Mouse (Mus musculus) heart, adult 10 weeks (tissue): ENCODE data around the gene Ttll6. TPM values are rescaled to one million over a fixed set of nuclear protein-coding genes. Genes with fewer than 3 reads are reported as not detected.

Experiments used
- polyA plus RNA-seq: library from polyadenylated mRNA; stranded (reverse); fragments of 350-450 nt; fragmentation: Illumina TruSeq; extraction: RNeasy Lipid Tissue Mini Kit (QIAGEN cat#74804); gene quantifications from one replicate; pipeline ENCODE4 v1.2.3, GENCODE M21; 2014; ENCODE audit warnings: low read depth, low replicate concordance

Ttll6 gene
- not detected for polyA plus RNA-seq

DNA sequence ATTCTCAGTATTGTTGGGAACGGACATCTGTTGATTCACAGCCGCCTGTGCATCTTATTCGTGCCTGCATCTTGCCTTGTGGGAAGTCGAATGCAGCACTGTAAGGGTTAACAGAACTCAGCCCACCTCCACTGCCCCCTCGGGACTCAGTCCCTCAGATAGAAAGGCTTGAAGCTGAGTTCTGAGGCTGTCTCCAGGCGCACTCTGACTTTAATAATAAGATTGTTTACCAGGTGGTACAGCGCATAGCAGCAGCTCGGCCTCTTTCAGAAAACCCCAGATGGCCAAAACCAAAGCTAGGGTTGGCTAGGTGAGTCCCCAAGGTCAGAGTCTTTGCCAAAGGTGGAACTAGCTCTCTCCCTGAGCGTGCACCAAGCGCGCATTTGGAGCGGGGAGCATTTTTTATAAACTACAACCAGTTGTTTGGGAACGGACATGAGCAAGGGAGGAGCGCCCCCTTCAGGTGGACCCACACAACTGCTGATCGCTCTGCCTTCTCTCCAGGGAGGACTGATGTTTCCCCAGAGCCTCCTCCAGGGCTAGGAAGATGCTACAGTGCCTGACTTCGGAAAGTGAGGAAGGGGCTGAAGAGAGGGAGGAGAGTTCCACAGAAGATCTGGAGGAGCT is at the start of gene Ttll6:
Gene Ttll6 (plus strand): TSS at position 548 of the 627 bp plus-strand sequence.

DNA sequence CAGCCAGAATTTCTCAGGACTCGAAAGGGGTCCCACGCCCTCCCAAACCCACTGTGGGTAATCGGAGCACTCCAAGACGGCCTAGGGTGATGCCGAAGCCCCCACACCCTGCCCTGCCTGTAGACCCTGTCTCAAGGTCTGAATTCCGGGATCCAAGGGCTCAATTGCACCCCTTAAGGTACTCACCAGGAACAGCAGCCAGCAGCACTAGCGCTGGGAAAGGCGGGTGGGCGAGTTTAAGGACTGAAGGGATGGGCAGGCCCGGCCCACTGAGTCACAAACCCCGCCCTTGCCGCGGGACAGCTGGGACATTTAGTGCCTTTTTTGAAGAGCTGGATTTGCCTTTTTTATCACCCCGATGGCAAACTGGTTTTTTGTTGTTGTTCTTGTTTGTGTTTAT is 21.8 kb upstream of the Ttll6 start, which contains the start of gene Calcoco2:
Gene Calcoco2 (minus strand): TSS at position 214 of the 400 bp plus-strand sequence.

DNA sequence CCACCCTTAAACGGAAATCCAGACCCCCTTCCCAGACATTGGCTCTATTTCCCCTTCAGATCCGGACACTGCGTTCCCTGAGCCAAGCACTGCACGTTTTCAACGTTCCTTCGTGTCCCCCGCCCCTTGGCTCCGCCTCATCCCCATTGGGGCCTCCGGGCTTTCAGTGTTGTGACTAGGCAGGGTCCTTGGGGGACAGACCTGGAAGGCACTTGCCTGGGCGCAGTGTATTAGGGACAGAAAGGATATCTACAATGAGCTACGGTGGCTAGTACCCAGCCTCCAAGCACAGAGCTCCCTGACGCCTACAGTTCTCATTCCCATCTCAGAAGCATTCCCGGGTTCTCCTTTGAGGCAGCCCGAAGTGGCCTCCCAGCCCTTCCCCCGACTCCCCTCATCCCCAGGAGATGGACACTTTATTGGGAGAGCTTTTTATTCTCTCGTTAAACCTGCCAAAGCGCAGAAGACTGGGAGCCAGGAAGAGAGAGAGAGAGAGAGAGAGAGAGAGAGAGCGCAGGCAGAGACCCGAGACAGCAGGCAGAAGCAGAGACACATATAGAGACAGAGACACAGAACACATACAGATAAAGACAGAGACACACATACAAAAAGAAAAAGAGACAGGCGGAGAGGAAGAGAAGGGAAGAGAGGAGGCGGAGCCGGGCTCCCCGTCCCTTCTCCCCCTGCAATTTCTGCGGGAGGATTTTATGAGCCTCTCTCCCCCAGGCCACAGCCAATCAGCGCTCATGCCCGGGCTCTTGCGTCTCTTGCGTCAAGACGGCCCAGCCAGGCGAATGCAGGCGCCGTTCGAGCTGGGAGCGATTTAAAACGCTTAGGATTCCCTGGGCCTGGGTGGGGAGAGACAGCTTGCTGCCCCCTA is 60.2 kb downstream of the Ttll6 start, which contains the start of gene Hoxb13:
Gene Hoxb13 (plus strand): TSS at position 796 of the 880 bp plus-strand sequence.

Other genes starting within 250 kb of the Ttll6 start
- gene B4galnt2, start 218.9 kb upstream of the Ttll6 start, polyA plus RNA-seq: not detected
- 0.05 TPM for gene Igf2bp1, start 127.8 kb upstream of the Ttll6 start, polyA plus RNA-seq
- gene Gip, start 109.2 kb upstream of the Ttll6 start, polyA plus RNA-seq: not detected
- gene Snf8, start 98.9 kb upstream of the Ttll6 start, polyA plus RNA-seq: 46.1 TPM
- gene Ube2z, start 68.4 kb upstream of the Ttll6 start, polyA plus RNA-seq: 33.0 TPM
- 3,747 TPM for gene Atp5g1, start 58.1 kb upstream of the Ttll6 start, polyA plus RNA-seq
- not detected for gene Calcoco2, start 21.8 kb upstream of the Ttll6 start, polyA plus RNA-seq
- not detected for gene Hoxb13, start 60.5 kb downstream of the Ttll6 start, polyA plus RNA-seq
- gene Hoxb9, start 137.7 kb downstream of the Ttll6 start, polyA plus RNA-seq: not detected
- gene Hoxb8, start 148.1 kb downstream of the Ttll6 start, polyA plus RNA-seq: not detected
- gene Hoxb7, start 152.8 kb downstream of the Ttll6 start, polyA plus RNA-seq: not detected
- gene Hoxb6, start 158.7 kb downstream of the Ttll6 start, polyA plus RNA-seq: not detected
- gene Hoxb5, start 169.6 kb downstream of the Ttll6 start, polyA plus RNA-seq: not detected
- gene Hoxb4, start 184.5 kb downstream of the Ttll6 start, polyA plus RNA-seq: 0.84 TPM
- 0.31 TPM for gene Hoxb3, start 189.5 kb downstream of the Ttll6 start, polyA plus RNA-seq
- gene Hoxb2, start 216.7 kb downstream of the Ttll6 start, polyA plus RNA-seq: 0.86 TPM
- not detected for gene Hoxb1, start 232.0 kb downstream of the Ttll6 start, polyA plus RNA-seq